In the genomic region with DNA sequence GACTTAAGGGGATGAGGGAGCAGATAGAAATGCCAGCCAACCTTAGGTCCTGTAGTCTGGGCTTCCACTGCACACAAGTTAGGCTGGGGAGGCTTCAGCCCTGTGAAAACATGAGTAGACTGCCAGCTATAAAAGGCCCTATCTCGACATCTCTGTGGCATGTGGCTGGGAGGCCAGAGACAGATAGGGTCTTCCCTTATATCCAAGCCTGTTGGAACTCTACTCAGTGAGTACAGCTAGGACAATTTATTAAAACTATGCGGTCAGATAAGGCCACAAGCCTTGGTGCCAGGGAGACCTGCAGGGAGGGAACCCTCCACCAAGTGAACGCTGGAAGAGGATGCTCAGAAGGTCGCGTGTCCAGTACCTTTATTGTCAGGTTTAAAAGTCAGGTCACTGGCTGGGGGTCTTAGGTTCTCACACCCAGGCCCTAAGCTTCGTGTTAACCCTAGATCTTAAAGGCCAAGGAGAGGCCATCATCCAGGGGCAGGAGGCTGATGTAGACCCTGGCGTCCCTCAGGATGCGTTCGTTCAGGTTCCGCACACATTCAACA, we compare ENCODE assay signal across 8 mouse cellular contexts. TPM values are rescaled to one million over a fixed set of nuclear protein-coding genes. Genes with fewer than 3 reads are reported as not detected.
DNase-seq lines count a peak whose midpoint lies in the region; ATAC-seq lines count a peak whose summit lies in the region.

No protein-coding gene starts in this region.

- H3K4me1 ChIP-seq in forebrain, embryonic 13.5 days = peaks cover 18% of the 10 kb centered on the region
- H3K4me1 ChIP-seq in liver, embryonic 12.5 days = peaks cover 93% of the 10 kb centered on the region

- peak overlapping the region; percentile 100 for H3K4me2 ChIP-seq in forebrain, embryonic 13.5 days
- H3K4me2 ChIP-seq in liver, embryonic 12.5 days = peak overlapping the region; percentile 100

- no peaks in the 10 kb centered on the region for H3K9me3 ChIP-seq in forebrain, embryonic 13.5 days (replicated peaks)
- no peaks in the 10 kb centered on the region for H3K9me3 ChIP-seq in liver, embryonic 12.5 days (replicated peaks)

- H3K4me3 ChIP-seq in forebrain, embryonic 13.5 days = peak overlapping the region; percentile 62
- H3K4me3 ChIP-seq in liver, embryonic 12.5 days = peak overlapping the region; percentile 74

- peak overlapping the region; percentile 79 for H3K9ac ChIP-seq in forebrain, embryonic 13.5 days
- peak overlapping the region; percentile 87; the same call in 1 of the 2 replicates for H3K9ac ChIP-seq in liver, embryonic 12.5 days

- H3K27me3 ChIP-seq in forebrain, embryonic 13.5 days = no peaks in the 10 kb centered on the region
- no peaks in the 10 kb centered on the region for H3K27me3 ChIP-seq in liver, embryonic 12.5 days (replicated peaks)

- H3K36me3 ChIP-seq in forebrain, embryonic 13.5 days (ENCODE audit: poor library complexity, severe bottlenecking) = peaks cover 49% of the 10 kb centered on the region
- H3K36me3 ChIP-seq in liver, embryonic 12.5 days = peaks cover 53% of the 10 kb centered on the region

- 18% methylated on average over 10 of the region's 10 CpGs for WGBS in forebrain, embryonic 13.5 days
- WGBS in liver, embryonic 12.5 days (ENCODE audit: insufficient replicate concordance) = 18% methylated on average over 10 of the region's 10 CpGs

- peak overlapping the region; percentile 40 for H3K27ac ChIP-seq in forebrain, embryonic 13.5 days
- H3K27ac ChIP-seq in liver, embryonic 12.5 days = peak overlapping the region; percentile 90

- peak; percentile 65 for DNase-seq in cerebellum, adult 9-10 months
- no peak for DNase-seq in cerebellum, adult 18-20 months
- peak; percentile 34 for DNase-seq in 3T3-L1 (ENCODE audit: low read depth, low spot score)
- no peak for DNase-seq in right cerebral cortex, postnatal 10 days (ENCODE audit: low spot score in 2 of 2)
- no peak for DNase-seq in yolk sac, embryonic 10.5 days (ENCODE audit: low spot score)
- DNase-seq in right cerebral cortex, postnatal 14 days = no peak

- ATAC-seq in forebrain, embryonic 13.5 days = no peak
- ATAC-seq in liver, embryonic 12.5 days = no peak

RNA-seq across cellular contexts. Expression of a gene that starts 1.9 kb away (rescaled TPM):
- polyA plus RNA-seq in forebrain, embryonic 13.5 days (2015; fragmentation: Nextera tagmentation; extraction: Ambion mirVana) = 17.5 and 19.9 TPM in 2 replicates
- 35.7 and 41.3 TPM in 2 replicates for polyA plus RNA-seq in liver, embryonic 12.5 days (2016; fragmentation: Nextera tagmentation; extraction: Ambion mirVana)

RNA-seq across cellular contexts. Expression of a gene that starts 21.9 kb away (rescaled TPM):
- 261 and 270 TPM in 2 replicates for polyA plus RNA-seq in forebrain, embryonic 13.5 days (2015; fragmentation: Nextera tagmentation; extraction: Ambion mirVana)
- 194 and 198 TPM in 2 replicates for polyA plus RNA-seq in liver, embryonic 12.5 days (2016; fragmentation: Nextera tagmentation; extraction: Ambion mirVana)

Comparison
In these comparisons a context has a peak if more than half of its experiments do, and no peak if none do; other contexts are left out.
1. DNase-seq: peak in cerebellum, adult 9-10 months (single experiment) and 3T3-L1 (single experiment); none in cerebellum, adult 18-20 months (0 of 2), right cerebral cortex, postnatal 10 days (0 of 2), yolk sac, embryonic 10.5 days (single experiment) and right cerebral cortex, postnatal 14 days (single experiment).